11 mouse cellular contexts compared by ENCODE assay signal in the genomic region with DNA sequence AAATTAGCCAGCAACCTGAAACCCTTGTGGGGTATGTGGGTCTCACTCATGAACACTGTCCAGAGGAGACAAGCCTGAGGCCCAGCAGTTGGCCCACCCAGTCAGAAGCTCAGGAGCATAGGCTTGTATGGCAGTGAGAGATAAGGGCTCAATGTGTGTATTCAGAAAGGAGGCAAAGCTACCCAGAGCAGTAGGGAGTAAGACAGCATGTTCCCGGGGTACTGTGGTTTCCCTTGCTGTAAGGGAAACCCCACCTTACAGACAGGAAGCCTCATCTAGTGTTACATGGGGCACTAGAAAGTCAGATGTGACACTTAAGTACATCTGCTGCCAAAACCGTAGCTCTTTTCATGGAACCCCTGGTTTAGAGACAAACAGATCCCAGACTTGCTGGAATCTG.
DNase-seq lines count a peak whose midpoint lies in the region; ATAC-seq and TF ChIP-seq lines count a peak whose summit lies in the region.
"Had no signal": no experiment of that assay in that cellular context is flagged by ENCODE, and none has a peak within 500 bp of the region (broad histone marks: within the 10 kb centered on the region; RNA-seq: fewer than 3 reads in every experiment).

No protein-coding gene starts in this region.

- DNase-seq in B cell, adult 2 months, result peak; percentile 39 to 43
- peak; percentile 33 for DNase-seq in MEL (ENCODE audit: low read depth, low spot score)
- DNase-seq in natural killer cell, adult 2 months (ENCODE audit: low spot score in 2 of 2), result peak; percentile 36 to 48
- DNase-seq in adrenal gland, adult 18-20 months (ENCODE audit: low spot score in 2 of 2), result no peak
- no peak for DNase-seq in gastrocnemius, adult 8-10 months (ENCODE audit: low spot score in 2 of 2)
- DNase-seq in lung, adult 18-20 months, result no peak

- no peak overlapping the region for H3K4me3 ChIP-seq in MEL (ENCODE audit: control insufficient read depth in 1 of 2, insufficient read depth in 1 of 2, low read depth in 2 of 2, low read length in 2 of 2)
- no peak overlapping the region for H3K4me3 ChIP-seq in intestine, embryonic 16.5 days (ENCODE audit: low read length)
- H3K4me3 ChIP-seq in kidney, embryonic 16.5 days (ENCODE audit: low read length), result no peak overlapping the region
- H3K4me3 ChIP-seq: layer of hippocampus, adult 2 months; lung, embryonic 15.5 days had no signal

- TF ChIP-seq POLR2A in MEL (IDR thresholded peaks at IDR 0.05; ENCODE audit: control insufficient read depth in 1 of 2, insufficient read depth in 1 of 2, low read depth in 1 of 2, low read length in 2 of 2, poor library complexity in 1 of 2), result no peak

- H3K9ac ChIP-seq in MEL (ENCODE audit: control insufficient read depth, low read depth, low read length, poor library complexity, severe bottlenecking), result no peak overlapping the region
- H3K9ac ChIP-seq in intestine, embryonic 16.5 days (ENCODE audit: low read depth, low read length), result no peak overlapping the region
- H3K9ac ChIP-seq in kidney, embryonic 16.5 days (replicated peaks; ENCODE audit: low read length), result no peak overlapping the region
- H3K9ac ChIP-seq: lung, embryonic 15.5 days had no signal

- TF ChIP-seq RAD21 in MEL (IDR thresholded peaks at IDR 0.05; ENCODE audit: low read depth, low read length), result no peak

- WGBS in intestine, embryonic 16.5 days, result 85% methylated on average over 2 of the region's 2 CpGs
- WGBS in kidney, embryonic 16.5 days, result 44% methylated on average over 2 of the region's 2 CpGs

- no peaks in the 10 kb centered on the region for H3K79me2 ChIP-seq in MEL (ENCODE audit: control insufficient read depth, insufficient read depth, low read length, poor library complexity)

- H3K27ac ChIP-seq in MEL (ENCODE audit: control insufficient read depth, low read depth, low read length), result no peak overlapping the region; the same call in 1 of the 2 replicates
- no peak overlapping the region for H3K27ac ChIP-seq in intestine, embryonic 16.5 days (ENCODE audit: low read length)
- H3K27ac ChIP-seq in kidney, embryonic 16.5 days (ENCODE audit: low read length), result no peak overlapping the region
- H3K27ac ChIP-seq: layer of hippocampus, adult 2 months; lung, embryonic 15.5 days had no signal

- H3K4me2 ChIP-seq in intestine, embryonic 16.5 days (ENCODE audit: low read depth, low read length), result no peak overlapping the region
- H3K4me2 ChIP-seq in kidney, embryonic 16.5 days (replicated peaks; ENCODE audit: low read depth, low read length), result no peak overlapping the region
- H3K4me2 ChIP-seq: lung, embryonic 15.5 days had no signal

- ATAC-seq in intestine, embryonic 16.5 days, result 0 out of 2 replicates have a peak, but pooled peaks have one; percentile 54
- ATAC-seq in kidney, embryonic 16.5 days (ENCODE audit: low FRiP score, low TSS enrichment), result no peak
- ATAC-seq: Patski had no signal

- no peaks in the 10 kb centered on the region for H3K36me3 ChIP-seq in MEL (ENCODE audit: control insufficient read depth in 1 of 2, insufficient read depth in 2 of 2, low read length in 2 of 2)
- no peaks in the 10 kb centered on the region for H3K36me3 ChIP-seq in intestine, embryonic 16.5 days (ENCODE audit: control insufficient read depth, insufficient read depth, low read length)
- no peaks in the 10 kb centered on the region for H3K36me3 ChIP-seq in kidney, embryonic 16.5 days (ENCODE audit: insufficient read depth, low read length)
- H3K36me3 ChIP-seq: lung, embryonic 15.5 days had no signal

- no peaks in the 10 kb centered on the region for H3K27me3 ChIP-seq in MEL (ENCODE audit: control insufficient read depth in 1 of 2, insufficient read depth in 2 of 2, low read length in 2 of 2)
- no peaks in the 10 kb centered on the region for H3K27me3 ChIP-seq in intestine, embryonic 16.5 days (replicated peaks; ENCODE audit: control insufficient read depth, insufficient read depth, low read length)
- H3K27me3 ChIP-seq in kidney, embryonic 16.5 days (ENCODE audit: insufficient read depth, low read length), result no peaks in the 10 kb centered on the region
- H3K27me3 ChIP-seq: lung, embryonic 15.5 days; Patski had no signal

- TF ChIP-seq EP300 in MEL (IDR thresholded peaks at IDR 0.05; ENCODE audit: low read depth in 1 of 2, low read length in 2 of 2), result no peak

- no peaks in the 10 kb centered on the region for H3K4me1 ChIP-seq in MEL (ENCODE audit: control insufficient read depth in 1 of 2, insufficient read depth in 2 of 2, low read length in 2 of 2)
- peaks cover 18% of the 10 kb centered on the region for H3K4me1 ChIP-seq in intestine, embryonic 16.5 days (ENCODE audit: control insufficient read depth, insufficient read depth, low read length)
- H3K4me1 ChIP-seq in kidney, embryonic 16.5 days (ENCODE audit: insufficient read depth, low read length), result peaks cover 52% of the 10 kb centered on the region

- TF ChIP-seq CTCF in MEL (IDR thresholded peaks at IDR 0.05 in 2 of 3, conservative IDR thresholded peaks at IDR 0.05 in 1 of 3; ENCODE audit: control insufficient read depth in 1 of 3, insufficient read depth in 1 of 3, low read depth in 2 of 3, low read length in 3 of 3, poor library complexity in 1 of 3, severe bottlenecking in 1 of 3), result no peak

- H3K9me3 ChIP-seq in MEL (replicated peaks; ENCODE audit: insufficient read depth, low read length), result no peaks in the 10 kb centered on the region
- H3K9me3 ChIP-seq in intestine, embryonic 16.5 days (ENCODE audit: control insufficient read depth, low read length), result no peaks in the 10 kb centered on the region
- no peaks in the 10 kb centered on the region for H3K9me3 ChIP-seq in kidney, embryonic 16.5 days (ENCODE audit: low read length)
- H3K9me3 ChIP-seq: lung, embryonic 15.5 days had no signal

TF ChIP-seq in MEL, 35 proteins besides CTCF, POLR2A, EP300 and RAD21:
- TF ChIP-seq TAL1 (IDR thresholded peaks at IDR 0.05; ENCODE audit: low read length) (peak; percentile 71), JUND (IDR thresholded peaks at IDR 0.05; ENCODE audit: low read depth, low read length) (no peak), TCF12 (IDR thresholded peaks at IDR 0.05; ENCODE audit: low read depth, low read length) (no peak), SMC3 (IDR thresholded peaks at IDR 0.05; ENCODE audit: low read depth, low read length) (no peak), UBTF (IDR thresholded peaks at IDR 0.05; ENCODE audit: borderline replicate concordance, insufficient read depth, low read depth, low read length) (no peak), CHD1 (IDR thresholded peaks at IDR 0.05; ENCODE audit: low read depth, low read length) (no peak)

Comparison
In these comparisons a context has a peak if more than half of its experiments do, and no peak if none do; other contexts are left out.
1. DNase-seq: peak in B cell, adult 2 months (2 of 2), MEL (single experiment) and natural killer cell, adult 2 months (2 of 2); none in adrenal gland, adult 18-20 months (0 of 2), gastrocnemius, adult 8-10 months (0 of 2) and lung, adult 18-20 months (0 of 2).